Mouse (Mus musculus) liver, embryonic 16.5 days (tissue): ENCODE results near the gene Ercc1. TPM values are rescaled to one million over a fixed set of nuclear protein-coding genes. Genes with fewer than 3 reads are reported as not detected.

Experiments
- ATAC-seq: fragments of 200-750 bp; cut with Nextera tagmentation; 2 replicates; pipeline ENCODE4 v1.8.0; 2017; ENCODE audit warnings: low read depth, mild to moderate bottlenecking, moderate number of reproducible peaks, moderate library complexity
- H3K27ac ChIP-seq: fragments of 300-500 bp; sonication (generic); 2 replicates; pipeline ENCODE4 v1.5.1; 2014; ENCODE audit warnings: mild to moderate bottlenecking, low read length
- H3K27me3 ChIP-seq: fragments of 300-500 bp; sonication (generic); 2 replicates; pipeline ENCODE4 v1.6.1; 2014; ENCODE audit warnings: low read depth, low read length, mixed read lengths; ENCODE audit not compliant: control insufficient read depth, insufficient read depth
- H3K36me3 ChIP-seq: fragments of 300-500 bp; sonication (generic); 2 replicates; pipeline ENCODE4 v1.6.1; 2014; ENCODE audit warnings: mild to moderate bottlenecking; ENCODE audit not compliant: control insufficient read depth, insufficient read depth
- H3K4me1 ChIP-seq: fragments of 300-500 bp; sonication (generic); 2 replicates; pipeline ENCODE4 v1.6.1; 2014; ENCODE audit warnings: low read depth, low read length, mixed read lengths; ENCODE audit not compliant: control insufficient read depth
- H3K4me2 ChIP-seq: fragments of 300-500 bp; sonication (generic); 2 replicates; pipeline ENCODE4 v1.6.1; 2014; ENCODE audit warnings: low read depth, low read length, mixed read lengths
- H3K4me3 ChIP-seq: fragments of 300-500 bp; sonication (generic); 2 replicates; pipeline ENCODE4 v1.5.1; 2014; ENCODE audit warnings: low read depth, mild to moderate bottlenecking, low read length
- H3K9ac ChIP-seq: fragments of 300-500 bp; sonication (generic); 2 replicates; pipeline ENCODE4 v1.6.1; 2014; ENCODE audit warnings: low read depth, low read length
- H3K9me3 ChIP-seq: fragments of 300-500 bp; sonication (generic); replicated peaks from 2 replicates; pipeline ENCODE4 v1.6.1; 2016; ENCODE audit warnings: low read length; ENCODE audit not compliant: control insufficient read depth
- WGBS: fragments of 180-500 bp; shearing (Covaris S2); extraction: QIAGEN DNeasy Blood & Tissue Kit; methylation state at CpG from one replicate; pipeline ENCODE4 v1.1.7; 2014; ENCODE audit not compliant: insufficient replicate concordance; 5-methylcytosine and 5-hydroxymethylcytosine counted together
- polyA plus RNA-seq: library from polyadenylated mRNA; unstranded; fragments of >200 nt; fragmentation: Nextera tagmentation; extraction: Ambion mirVana; gene quantifications from 2 replicates; pipeline ENCODE4 v1.2.1, GENCODE M21; 2015

Gene Ercc1
- polyA plus RNA-seq, 1 experiment from 2014 or later: 14.5 TPM

GRCm38 (mm10) chr7:19327128-19327527, 17.4 kb upstream of the Ercc1 start:
- Histone ChIP-seq H3K27me3 (peaks cover 21% of the 10 kb centered on the region), H3K4me3 (peak overlapping the region; percentile 47), H3K4me2 (peak overlapping the region; percentile 65), H3K27ac (0 out of 2 replicates have a peak overlapping the region, but pooled peaks have one; percentile 30), H3K36me3 (no peaks in the 10 kb centered on the region), H3K9ac (peak overlapping the region; percentile 59), H3K4me1 (peaks cover 24% of the 10 kb centered on the region), H3K9me3 (0 out of 2 replicates have a peak, but pooled peaks cover 3% of the 10 kb centered on the region)
- WGBS: under 1% methylated on average over 22 of the region's 22 CpGs
- ATAC-seq: peak; percentile 70

GRCm38 (mm10) chr7:19327782-19328181, 16.8 kb upstream of the Ercc1 start:
- Histone ChIP-seq H3K9me3 (0 out of 2 replicates have a peak, but pooled peaks cover 3% of the 10 kb centered on the region), H3K4me1 (peaks cover 28% of the 10 kb centered on the region), H3K4me3 (no peak overlapping the region), H3K9ac (no peak overlapping the region), H3K27ac (no peak overlapping the region), H3K4me2 (no peak overlapping the region; the same call in 1 of the 2 replicates), H3K36me3 (no peaks in the 10 kb centered on the region), H3K27me3 (peaks cover 17% of the 10 kb centered on the region)
- no peak for ATAC-seq
- WGBS: 68% methylated on average over 5 of the region's 5 CpGs

- no peak overlapping the region for H3K4me3 ChIP-seq
- H3K9me3 ChIP-seq: 0 out of 2 replicates have a peak, but pooled peaks cover 3% of the 10 kb centered on the region
- H3K4me2 ChIP-seq: no peak overlapping the region
- peaks cover 30% of the 10 kb centered on the region for H3K4me1 ChIP-seq
- H3K27me3 ChIP-seq: peaks cover 15% of the 10 kb centered on the region
- no peak overlapping the region for H3K27ac ChIP-seq
- H3K36me3 ChIP-seq: no peaks in the 10 kb centered on the region
- no peak overlapping the region for H3K9ac ChIP-seq
- no peak for ATAC-seq
Observed at GRCm38 (mm10) chr7:19328425-19328824, 16.2 kb upstream of the Ercc1 start.

GRCm38 (mm10) chr7:19331910-19332309, 12.7 kb upstream of the Ercc1 start:
- ATAC-seq: no peak
- Histone ChIP-seq H3K36me3 (no peaks in the 10 kb centered on the region), H3K4me1 (peaks cover 15% of the 10 kb centered on the region), H3K4me2 (no peak overlapping the region), H3K27ac (no peak overlapping the region), H3K9ac (no peak overlapping the region), H3K4me3 (no peak overlapping the region), H3K27me3 (peaks cover 11% of the 10 kb centered on the region), H3K9me3 (0 out of 2 replicates have a peak, but pooled peaks cover 3% of the 10 kb centered on the region)
- WGBS: 38% methylated on average over 2 of the region's 2 CpGs

- Histone ChIP-seq H3K27ac (peak overlapping the region; percentile 59; the same call in 1 of the 2 replicates), H3K27me3 (peaks cover 7% of the 10 kb centered on the region), H3K9me3 (0 out of 2 replicates have a peak, but pooled peaks cover 3% of the 10 kb centered on the region), H3K4me2 (peak overlapping the region; percentile 81), H3K9ac (peak overlapping the region; percentile 61), H3K4me3 (peak overlapping the region; percentile 66), H3K36me3 (no peaks in the 10 kb centered on the region), H3K4me1 (peaks cover 6% of the 10 kb centered on the region)
- peak; percentile 60 for ATAC-seq
- under 1% methylated on average over 52 of the region's 52 CpGs for WGBS
Observed at GRCm38 (mm10) chr7:19332709-19333352, 11.7 kb upstream of the Ercc1 start.

GRCm38 (mm10) chr7:19335583-19335982, 9.0 kb upstream of the Ercc1 start:
- Histone ChIP-seq H3K27ac (no peak overlapping the region), H3K27me3 (peaks cover 7% of the 10 kb centered on the region), H3K4me3 (no peak overlapping the region), H3K9me3 (no peaks in the 10 kb centered on the region), H3K9ac (no peak overlapping the region), H3K4me2 (no peak overlapping the region), H3K36me3 (no peaks in the 10 kb centered on the region), H3K4me1 (peaks cover 8% of the 10 kb centered on the region; the same call in 1 of the 2 replicates)
- peak; percentile 45; the same call in 1 of the 2 replicates for ATAC-seq
- 29% methylated on average over 3 of the region's 3 CpGs for WGBS

GRCm38 (mm10) chr7:19337122-19337521, 7.5 kb upstream of the Ercc1 start:
- no peak for ATAC-seq
- Histone ChIP-seq H3K36me3 (no peaks in the 10 kb centered on the region), H3K4me3 (no peak overlapping the region), H3K9me3 (no peaks in the 10 kb centered on the region), H3K27me3 (peaks cover 20% of the 10 kb centered on the region), H3K27ac (no peak overlapping the region), H3K9ac (no peak overlapping the region), H3K4me1 (peaks cover 12% of the 10 kb centered on the region), H3K4me2 (no peak overlapping the region)
- WGBS: 43% methylated on average over 10 of the region's 10 CpGs

GRCm38 (mm10) chr7:19338060-19338459, 6.5 kb upstream of the Ercc1 start:
- no peak overlapping the region for H3K4me2 ChIP-seq
- WGBS: 39% methylated on average over 2 of the region's 2 CpGs
- H3K27ac ChIP-seq: no peak overlapping the region
- H3K4me1 ChIP-seq: peaks cover 11% of the 10 kb centered on the region
- H3K9ac ChIP-seq: no peak overlapping the region
- peaks cover 24% of the 10 kb centered on the region for H3K27me3 ChIP-seq
- H3K4me3 ChIP-seq: no peak overlapping the region
- no peaks in the 10 kb centered on the region for H3K9me3 ChIP-seq
- 0 out of 2 replicates have a peak, but pooled peaks have one; percentile 17 for ATAC-seq
- H3K36me3 ChIP-seq: no peaks in the 10 kb centered on the region

GRCm38 (mm10) chr7:19338596-19338995, 6.0 kb upstream of the Ercc1 start:
- 48% methylated on average over 7 of the region's 7 CpGs for WGBS
- H3K4me1 ChIP-seq: peaks cover 11% of the 10 kb centered on the region
- ATAC-seq: no peak
- H3K27me3 ChIP-seq: peaks cover 24% of the 10 kb centered on the region
- no peak overlapping the region for H3K9ac ChIP-seq
- no peak overlapping the region for H3K4me3 ChIP-seq
- H3K36me3 ChIP-seq: no peaks in the 10 kb centered on the region
- no peaks in the 10 kb centered on the region for H3K9me3 ChIP-seq
- H3K27ac ChIP-seq: no peak overlapping the region
- H3K4me2 ChIP-seq: no peak overlapping the region
